ENCODE assay signal across 18 mouse cellular contexts in genomic region chrX:103509168-103510019, GRCm38 (mm10).
DNase-seq lines count a peak whose midpoint lies in the region; ATAC-seq lines count a peak whose summit lies in the region.
"Had no signal": no experiment of that assay in that cellular context is flagged by ENCODE, and none has a peak within 500 bp of the region (broad histone marks: within the 10 kb centered on the region; RNA-seq: fewer than 3 reads in every experiment).

No protein-coding gene starts in this region.

- no peak overlapping the region for H3K9ac ChIP-seq in midbrain, embryonic 16.5 days (ENCODE audit: low read depth, low read length)
- H3K9ac ChIP-seq: heart, embryonic 15.5 days; liver, embryonic 14.5 days; midbrain, embryonic 15.5 days had no signal

- DNase-seq in heart, postnatal 4 days: peak; percentile 21
- no peak for DNase-seq in heart, adult 18-20 months
- peak; percentile 26 for DNase-seq in MN1 (ENCODE audit: low spot score)
- no peak for DNase-seq in kidney, postnatal 36 days
- DNase-seq in lung, adult 18-20 months: no peak
- DNase-seq: cerebellum, adult 11-12 months; gastrocnemius, postnatal 10 days; heart, adult 2 months; kidney, adult 11 months; retina, postnatal 1 day; right cerebral cortex, postnatal 4 days had no signal

- no peak overlapping the region for H3K4me2 ChIP-seq in midbrain, embryonic 16.5 days (ENCODE audit: low read length)
- H3K4me2 ChIP-seq: heart, embryonic 15.5 days; midbrain, embryonic 15.5 days had no signal

- no peaks in the 10 kb centered on the region for H3K27me3 ChIP-seq in midbrain, embryonic 16.5 days (ENCODE audit: control insufficient read depth, insufficient read depth, low read depth, low read length)
- H3K27me3 ChIP-seq: heart, embryonic 15.5 days; midbrain, embryonic 15.5 days had no signal

- no peaks in the 10 kb centered on the region for H3K4me1 ChIP-seq in midbrain, embryonic 16.5 days (ENCODE audit: control insufficient read depth, insufficient read depth, low read length)
- H3K4me1 ChIP-seq: heart, embryonic 15.5 days; midbrain, embryonic 15.5 days had no signal

- H3K4me3 ChIP-seq in midbrain, embryonic 16.5 days (ENCODE audit: low read depth, low read length): no peak overlapping the region
- H3K4me3 ChIP-seq: heart, adult 2 months; heart, embryonic 15.5 days; midbrain, embryonic 15.5 days had no signal

- 92% methylated on average over 8 of the region's 8 CpGs for WGBS in midbrain, embryonic 16.5 days

- peak; percentile 84 for ATAC-seq in inflammation-experienced regulatory T-cells, adult 6 months
- no peak for ATAC-seq in midbrain, embryonic 16.5 days
- ATAC-seq: forebrain, embryonic 14.5 days; hindbrain, embryonic 16.5 days; midbrain, embryonic 15.5 days had no signal

- no peak overlapping the region for H3K27ac ChIP-seq in midbrain, embryonic 16.5 days (ENCODE audit: low read length)
- H3K27ac ChIP-seq: heart, adult 2 months; heart, embryonic 15.5 days; liver, embryonic 14.5 days; midbrain, embryonic 15.5 days had no signal

- H3K36me3 ChIP-seq in midbrain, embryonic 16.5 days (ENCODE audit: control insufficient read depth, insufficient read depth, low read length): peaks cover 6% of the 10 kb centered on the region
- H3K36me3 ChIP-seq: midbrain, embryonic 15.5 days had no signal

- no peaks in the 10 kb centered on the region for H3K9me3 ChIP-seq in midbrain, embryonic 16.5 days (replicated peaks; ENCODE audit: control insufficient read depth, low read length, poor library complexity, severe bottlenecking)
- H3K9me3 ChIP-seq: heart, embryonic 15.5 days; midbrain, embryonic 15.5 days had no signal

Comparison
In these comparisons a context has a peak if more than half of its experiments do, and no peak if none do; other contexts are left out.
1. DNase-seq: peak in heart, postnatal 4 days (single experiment) and MN1 (single experiment); none in heart, adult 18-20 months (0 of 2), kidney, postnatal 36 days (0 of 2) and lung, adult 18-20 months (0 of 2).